Mouse (Mus musculus) brain, embryonic 14.5 days (tissue): Measurements from ENCODE around the gene Plscr3.

Experiments used
- CTCF ChIP-seq: fragments of 200-500 bp; IDR thresholded peaks from 2 replicates; pipeline ENCODE4 v1.5.1; 2012; ENCODE audit warnings: inconsistent platforms, mild to moderate bottlenecking, moderate library complexity, borderline replicate concordance; ENCODE audit not compliant: insufficient read depth, insufficient read length; ENCODE audit errors: extremely low read depth
- POLR2A ChIP-seq: fragments of 200-500 bp; IDR thresholded peaks from 2 replicates; pipeline ENCODE4 v1.6.1; 2012; ENCODE audit warnings: mild to moderate bottlenecking, inconsistent platforms, borderline replicate concordance; ENCODE audit not compliant: poor library complexity, insufficient read depth, insufficient read length, severe bottlenecking; ENCODE audit errors: extremely low read depth

GRCm38 (mm10) chr11:69879711-69880110 lies 33.5 kb downstream of the Plscr3 start:
- TF ChIP-seq CTCF (no peak), POLR2A (no peak)
